8 mouse cellular contexts compared by ENCODE assay signal in the genomic region with DNA sequence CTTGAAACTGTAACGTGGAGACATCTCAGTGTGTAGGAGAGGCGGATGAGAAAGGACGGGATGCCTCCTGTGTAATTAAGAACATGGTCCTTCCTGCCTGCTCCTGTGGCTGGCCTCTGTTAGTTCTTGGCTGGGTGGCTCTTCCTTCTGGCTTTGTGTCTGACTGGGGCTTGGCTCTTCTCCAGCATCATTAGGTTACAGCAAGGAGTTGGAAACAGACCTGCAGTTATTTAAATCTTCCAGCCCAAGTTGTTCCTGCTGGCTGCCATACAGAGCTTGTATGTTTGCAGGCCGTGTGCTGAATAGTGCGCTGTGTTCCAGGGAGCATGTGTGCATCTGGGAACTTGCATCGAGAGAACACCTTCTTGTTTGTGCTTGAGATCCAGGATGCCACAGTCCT.
DNase-seq lines count a peak whose midpoint lies in the region; ATAC-seq and TF ChIP-seq lines count a peak whose summit lies in the region.

No protein-coding gene starts in this region.

- ATAC-seq in midbrain, embryonic 11.5 days (ENCODE audit: low FRiP score), result no peak
- ATAC-seq in midbrain, embryonic 13.5 days, result no peak

- no peak overlapping the region for H3K27ac ChIP-seq in midbrain, embryonic 11.5 days (ENCODE audit: low read depth, low read length)
- H3K27ac ChIP-seq in midbrain, embryonic 10.5 days (replicated peaks), result no peak overlapping the region
- 0 out of 2 replicates have a peak overlapping the region, but pooled peaks have one; percentile 11 for H3K27ac ChIP-seq in kidney, adult 2 months (ENCODE audit: insufficient read depth, low read depth, low read length)
- H3K27ac ChIP-seq in midbrain, embryonic 13.5 days, result peak overlapping the region; percentile 31; the same call in 1 of the 2 replicates

- no peaks in the 10 kb centered on the region for H3K27me3 ChIP-seq in midbrain, embryonic 11.5 days (ENCODE audit: control insufficient read depth, insufficient read depth, low read length)
- H3K27me3 ChIP-seq in midbrain, embryonic 10.5 days (ENCODE audit: low read depth, poor library complexity, severe bottlenecking), result no peaks in the 10 kb centered on the region
- H3K27me3 ChIP-seq in kidney, adult 2 months (replicated peaks; ENCODE audit: control insufficient read depth, insufficient read depth, low read length), result no peaks in the 10 kb centered on the region
- H3K27me3 ChIP-seq in midbrain, embryonic 13.5 days, result no peaks in the 10 kb centered on the region

- no peak for TF ChIP-seq POLR2A in kidney, adult 2 months (IDR thresholded peaks at IDR 0.05; ENCODE audit: low read depth, low read length)

- H3K4me3 ChIP-seq in midbrain, embryonic 11.5 days (ENCODE audit: low read depth, low read length), result no peak overlapping the region
- no peak overlapping the region for H3K4me3 ChIP-seq in midbrain, embryonic 10.5 days
- H3K4me3 ChIP-seq in kidney, adult 2 months (ENCODE audit: insufficient read depth, low read depth, low read length), result no peak overlapping the region
- no peak overlapping the region for H3K4me3 ChIP-seq in midbrain, embryonic 13.5 days (replicated peaks)

- no peak overlapping the region for H3K4me2 ChIP-seq in midbrain, embryonic 11.5 days
- H3K4me2 ChIP-seq in midbrain, embryonic 13.5 days (replicated peaks), result no peak overlapping the region

- TF ChIP-seq CTCF in kidney, adult 2 months (conservative IDR thresholded peaks at IDR 0.05; ENCODE audit: insufficient read depth, insufficient read length, low read depth, low read length), result no peak

- H3K4me1 ChIP-seq in midbrain, embryonic 11.5 days (ENCODE audit: control insufficient read depth, insufficient read depth, low read length), result no peaks in the 10 kb centered on the region
- no peaks in the 10 kb centered on the region for H3K4me1 ChIP-seq in midbrain, embryonic 10.5 days
- peaks cover 8% of the 10 kb centered on the region for H3K4me1 ChIP-seq in kidney, adult 2 months (ENCODE audit: control insufficient read depth, insufficient read depth, low read length)
- 0 out of 2 replicates have a peak, but pooled peaks cover 7% of the 10 kb centered on the region for H3K4me1 ChIP-seq in midbrain, embryonic 13.5 days (replicated peaks)

- no peaks in the 10 kb centered on the region for H3K36me3 ChIP-seq in midbrain, embryonic 11.5 days (ENCODE audit: control insufficient read depth, insufficient read depth, low read length)
- no peaks in the 10 kb centered on the region for H3K36me3 ChIP-seq in midbrain, embryonic 10.5 days
- no peaks in the 10 kb centered on the region for H3K36me3 ChIP-seq in kidney, adult 2 months (ENCODE audit: control insufficient read depth, insufficient read depth, low read length)
- H3K36me3 ChIP-seq in midbrain, embryonic 13.5 days, result no peaks in the 10 kb centered on the region

- DNase-seq in midbrain, embryonic 11.5 days (ENCODE audit: low spot score, missing footprints), result peak; percentile 75
- no peak for DNase-seq in midbrain, embryonic 10.5 days (ENCODE audit: low spot score)
- peak; percentile 68 for DNase-seq in cerebellum, adult 9-10 months
- DNase-seq in heart, adult 18-20 months, result peak; percentile 72 to 85
- DNase-seq in kidney, adult 2 months, result peak; percentile 86
- no peak for DNase-seq in thymus, postnatal 0 days (ENCODE audit: low spot score)
- DNase-seq in spleen, adult 18-20 months, result no peak

- no peak overlapping the region for H3K9ac ChIP-seq in midbrain, embryonic 11.5 days (ENCODE audit: low read length)
- H3K9ac ChIP-seq in midbrain, embryonic 13.5 days (replicated peaks), result no peak overlapping the region

- 83% methylated on average over 6 of the region's 6 CpGs for WGBS in midbrain, embryonic 11.5 days
- 82% methylated on average over 6 of the region's 6 CpGs for whole genome bisulfite sequencing in midbrain, embryonic 10.5 days
- 40% methylated on average over 6 of the region's 6 CpGs for WGBS in kidney, adult 2 months
- 71% methylated on average over 6 of the region's 6 CpGs for WGBS in midbrain, embryonic 13.5 days

- H3K9me3 ChIP-seq in midbrain, embryonic 11.5 days (ENCODE audit: control insufficient read depth, low read length), result no peaks in the 10 kb centered on the region; the same call in 1 of the 2 replicates
- peaks cover 4% of the 10 kb centered on the region; the same call in 1 of the 2 replicates for H3K9me3 ChIP-seq in midbrain, embryonic 10.5 days (replicated peaks)
- no peaks in the 10 kb centered on the region for H3K9me3 ChIP-seq in midbrain, embryonic 13.5 days

Comparison
In these comparisons a context has a peak if more than half of its experiments do, and no peak if none do; other contexts are left out.
1. DNase-seq: peak in midbrain, embryonic 11.5 days (single experiment), cerebellum, adult 9-10 months (single experiment), heart, adult 18-20 months (2 of 2) and kidney, adult 2 months (single experiment); none in midbrain, embryonic 10.5 days (single experiment), thymus, postnatal 0 days (single experiment) and spleen, adult 18-20 months (0 of 2).
2. H3K27ac ChIP-seq: peak in kidney, adult 2 months (single experiment) and midbrain, embryonic 13.5 days (single experiment); none in midbrain, embryonic 11.5 days (single experiment) and midbrain, embryonic 10.5 days (single experiment).